Mouse (Mus musculus) E14TG2a.4 (cell line): ENCODE results near the gene Lrguk.

Source experiments
- CTCF ChIP-seq: conservative IDR thresholded peaks from 2 replicates; pipeline ENCODE4 v1.5.1; 2014; ENCODE audit warnings: low read length
- NANOG ChIP-seq: IDR thresholded peaks from 2 replicates; pipeline ENCODE4 v1.6.1; 2014; ENCODE audit warnings: borderline replicate concordance, low read length, mixed read lengths
- POU5F1 ChIP-seq: IDR thresholded peaks from 2 replicates; pipeline ENCODE4 v1.6.1; 2014; ENCODE audit warnings: low read length, borderline replicate concordance

- no peak for TF ChIP-seq NANOG
- TF ChIP-seq CTCF: no peak
- no peak for TF ChIP-seq POU5F1
These were observed 42.7 kb downstream of the Lrguk start for GRCm38 (mm10) chr6:34071936-34072335.
